Mouse (Mus musculus): ENCODE data around the gene Rela. TPM values are rescaled to one million over a fixed set of nuclear protein-coding genes. Genes with fewer than 3 reads are reported as not detected.

The Rela gene
- polyA plus RNA-seq, 1 experiment from 2014 or later, result 30.0 TPM

- WGBS, result 90% methylated on average over 8 of the region's 8 CpGs
- Histone ChIP-seq H3K4me2 (ENCODE audit: low read length) (no peak overlapping the region), H3K4me1 (ENCODE audit: control insufficient read depth, insufficient read depth, low read length) (peaks cover 11% of the 10 kb centered on the region), H3K4me3 (replicated peaks; ENCODE audit: low read depth, low read length) (no peak overlapping the region), H3K36me3 (ENCODE audit: control insufficient read depth, insufficient read depth, low read length) (peaks cover 80% of the 10 kb centered on the region), H3K9me3 (ENCODE audit: control insufficient read depth, low read length) (no peaks in the 10 kb centered on the region), H3K27me3 (ENCODE audit: control insufficient read depth, insufficient read depth, low read length) (no peaks in the 10 kb centered on the region), H3K9ac (replicated peaks; ENCODE audit: low read length) (no peak overlapping the region), H3K27ac (replicated peaks; ENCODE audit: low read depth, low read length) (no peak overlapping the region)
- no peak for ATAC-seq (ENCODE audit: low FRiP score, low TSS enrichment)
- no peak for DNase-seq
Measured at GRCm38 (mm10) chr19:5641641-5642040, 4.4 kb downstream of the Rela start.

GRCm38 (mm10) chr19:5645280-5645679, 8.0 kb downstream of the Rela start:
- Histone ChIP-seq H3K4me2 (ENCODE audit: low read length) (no peak overlapping the region), H3K27ac (replicated peaks; ENCODE audit: low read depth, low read length) (no peak overlapping the region), H3K9me3 (ENCODE audit: control insufficient read depth, low read length) (no peaks in the 10 kb centered on the region), H3K27me3 (ENCODE audit: control insufficient read depth, insufficient read depth, low read length) (no peaks in the 10 kb centered on the region), H3K4me1 (ENCODE audit: control insufficient read depth, insufficient read depth, low read length) (peaks cover 14% of the 10 kb centered on the region), H3K36me3 (ENCODE audit: control insufficient read depth, insufficient read depth, low read length) (peaks cover 81% of the 10 kb centered on the region), H3K4me3 (replicated peaks; ENCODE audit: low read depth, low read length) (no peak overlapping the region), H3K9ac (replicated peaks; ENCODE audit: low read length) (no peak overlapping the region)
- 94% methylated on average over 9 of the region's 9 CpGs for WGBS
- DNase-seq (no peak), ATAC-seq (ENCODE audit: low FRiP score, low TSS enrichment) (no peak)

- peaks cover 71% of the 10 kb centered on the region for H3K36me3 ChIP-seq (ENCODE audit: control insufficient read depth, insufficient read depth, low read length)
Measured at GRCm38 (mm10) chr19:5646731-5647330, 9.5 kb downstream of the Rela start.

GRCm38 (mm10) chr19:5647791-5648190, 10.5 kb downstream of the Rela start:
- Histone ChIP-seq H3K4me1 (ENCODE audit: control insufficient read depth, insufficient read depth, low read length) (peaks cover 14% of the 10 kb centered on the region), H3K27me3 (ENCODE audit: control insufficient read depth, insufficient read depth, low read length) (0 out of 2 replicates have a peak, but pooled peaks cover 2% of the 10 kb centered on the region), H3K9me3 (ENCODE audit: control insufficient read depth, low read length) (no peaks in the 10 kb centered on the region), H3K36me3 (ENCODE audit: control insufficient read depth, insufficient read depth, low read length) (peaks cover 61% of the 10 kb centered on the region), H3K4me2 (ENCODE audit: low read length) (no peak overlapping the region), H3K27ac (replicated peaks; ENCODE audit: low read depth, low read length) (peak overlapping the region; percentile 78), H3K4me3 (replicated peaks; ENCODE audit: low read depth, low read length) (no peak overlapping the region), H3K9ac (replicated peaks; ENCODE audit: low read length) (no peak overlapping the region)
- 96% methylated on average over 6 of the region's 6 CpGs for WGBS
- ATAC-seq (ENCODE audit: low FRiP score, low TSS enrichment), result no peak
- no peak for DNase-seq

More at GRCm38 (mm10) chr19:5646731-5647330, 9.5 kb downstream of the Rela start:
- Histone ChIP-seq H3K9ac (replicated peaks; ENCODE audit: low read length) (no peak overlapping the region), H3K9me3 (ENCODE audit: control insufficient read depth, low read length) (no peaks in the 10 kb centered on the region), H3K4me2 (ENCODE audit: low read length) (no peak overlapping the region), H3K27me3 (ENCODE audit: control insufficient read depth, insufficient read depth, low read length) (no peaks in the 10 kb centered on the region), H3K27ac (replicated peaks; ENCODE audit: low read depth, low read length) (no peak overlapping the region), H3K4me1 (ENCODE audit: control insufficient read depth, insufficient read depth, low read length) (peaks cover 14% of the 10 kb centered on the region), H3K4me3 (replicated peaks; ENCODE audit: low read depth, low read length) (no peak overlapping the region)
- WGBS, result 94% methylated on average over 8 of the region's 8 CpGs
- no peak for ATAC-seq (ENCODE audit: low FRiP score, low TSS enrichment)
- DNase-seq, result no peak

GRCm38 (mm10) chr19:5648401-5649297, 11.4 kb downstream of the Rela start:
- Histone ChIP-seq H3K9me3 (ENCODE audit: control insufficient read depth, low read length) (no peaks in the 10 kb centered on the region), H3K9ac (replicated peaks; ENCODE audit: low read length) (peak overlapping the region; percentile 43; the same call in 1 of the 2 replicates), H3K36me3 (ENCODE audit: control insufficient read depth, insufficient read depth, low read length) (peaks cover 53% of the 10 kb centered on the region), H3K4me3 (replicated peaks; ENCODE audit: low read depth, low read length) (peak overlapping the region; percentile 27), H3K4me1 (ENCODE audit: control insufficient read depth, insufficient read depth, low read length) (peaks cover 14% of the 10 kb centered on the region), H3K27me3 (ENCODE audit: control insufficient read depth, insufficient read depth, low read length) (peaks cover 5% of the 10 kb centered on the region), H3K27ac (replicated peaks; ENCODE audit: low read depth, low read length) (peak overlapping the region; percentile 78), H3K4me2 (ENCODE audit: low read length) (peak overlapping the region; percentile 58)
- peak; percentile 89 for DNase-seq
- peak; percentile 85 for ATAC-seq (ENCODE audit: low FRiP score, low TSS enrichment)
- WGBS, result 14% methylated on average over 26 of the region's 26 CpGs

- H3K4me3 ChIP-seq (replicated peaks; ENCODE audit: low read depth, low read length), result peak overlapping the region; percentile 27
- H3K9me3 ChIP-seq (ENCODE audit: control insufficient read depth, low read length), result no peaks in the 10 kb centered on the region
- H3K27me3 ChIP-seq (ENCODE audit: control insufficient read depth, insufficient read depth, low read length), result peaks cover 10% of the 10 kb centered on the region
- peak overlapping the region; percentile 58 for H3K4me2 ChIP-seq (ENCODE audit: low read length)
- H3K9ac ChIP-seq (replicated peaks; ENCODE audit: low read length), result peak overlapping the region; percentile 43; the same call in 1 of the 2 replicates
- WGBS, result 72% methylated on average over 6 of the region's 6 CpGs
- peaks cover 18% of the 10 kb centered on the region for H3K4me1 ChIP-seq (ENCODE audit: control insufficient read depth, insufficient read depth, low read length)
- H3K36me3 ChIP-seq (ENCODE audit: control insufficient read depth, insufficient read depth, low read length), result peaks cover 47% of the 10 kb centered on the region
- peak overlapping the region; percentile 78 for H3K27ac ChIP-seq (replicated peaks; ENCODE audit: low read depth, low read length)
- no peak for ATAC-seq (ENCODE audit: low FRiP score, low TSS enrichment)
- no peak for DNase-seq
Measured at GRCm38 (mm10) chr19:5649298-5649741, 12.0 kb downstream of the Rela start.

GRCm38 (mm10) chr19:5651502-5652274, 14.4 kb downstream of the Rela start:
- DNase-seq (no peak), ATAC-seq (ENCODE audit: low FRiP score, low TSS enrichment) (no peak)
- no peak overlapping the region for H3K4me3 ChIP-seq (replicated peaks; ENCODE audit: low read depth, low read length)
- H3K27me3 ChIP-seq (ENCODE audit: control insufficient read depth, insufficient read depth, low read length), result peaks cover 28% of the 10 kb centered on the region
- peaks cover 24% of the 10 kb centered on the region for H3K4me1 ChIP-seq (ENCODE audit: control insufficient read depth, insufficient read depth, low read length)
- no peak overlapping the region for H3K27ac ChIP-seq (replicated peaks; ENCODE audit: low read depth, low read length)
- H3K4me2 ChIP-seq (ENCODE audit: low read length), result no peak overlapping the region
- no peak overlapping the region for H3K9ac ChIP-seq (replicated peaks; ENCODE audit: low read length)
- 61% methylated on average over 13 of the region's 13 CpGs for WGBS
- peaks cover 23% of the 10 kb centered on the region for H3K36me3 ChIP-seq (ENCODE audit: control insufficient read depth, insufficient read depth, low read length)
- H3K9me3 ChIP-seq (ENCODE audit: control insufficient read depth, low read length), result no peaks in the 10 kb centered on the region

GRCm38 (mm10) chr19:5652570-5652969, 15.3 kb downstream of the Rela start:
- Histone ChIP-seq H3K4me3 (replicated peaks; ENCODE audit: low read depth, low read length) (no peak overlapping the region), H3K36me3 (ENCODE audit: control insufficient read depth, insufficient read depth, low read length) (peaks cover 14% of the 10 kb centered on the region), H3K27me3 (ENCODE audit: control insufficient read depth, insufficient read depth, low read length) (peaks cover 28% of the 10 kb centered on the region), H3K4me1 (ENCODE audit: control insufficient read depth, insufficient read depth, low read length) (peaks cover 23% of the 10 kb centered on the region), H3K9ac (replicated peaks; ENCODE audit: low read length) (no peak overlapping the region; the same call in 1 of the 2 replicates), H3K4me2 (ENCODE audit: low read length) (no peak overlapping the region), H3K9me3 (ENCODE audit: control insufficient read depth, low read length) (no peaks in the 10 kb centered on the region), H3K27ac (replicated peaks; ENCODE audit: low read depth, low read length) (no peak overlapping the region)
- DNase-seq (no peak), ATAC-seq (ENCODE audit: low FRiP score, low TSS enrichment) (no peak)
- 76% methylated on average over 6 of the region's 6 CpGs for WGBS
